Mouse (Mus musculus) intestine, embryonic 16.5 days (tissue): ENCODE results near the gene Top1. TPM values are rescaled to one million over a fixed set of nuclear protein-coding genes. Genes with fewer than 3 reads are reported as not detected.

Experiments used
- ATAC-seq: fragments of 200-750 bp; cut with Nextera tagmentation; 2 replicates; pipeline ENCODE4 v1.8.0; 2017; ENCODE audit warnings: moderate TSS enrichment, moderate library complexity
- H3K27ac ChIP-seq: fragments of 300-500 bp; sonication (generic); 2 replicates; pipeline ENCODE4 v1.5.1; 2014; ENCODE audit warnings: mild to moderate bottlenecking, low read length
- H3K27me3 ChIP-seq: fragments of 300-500 bp; sonication (generic); replicated peaks from 2 replicates; pipeline ENCODE4 v1.6.1; 2014; ENCODE audit warnings: low read length, control low read depth, mixed read lengths; ENCODE audit not compliant: control insufficient read depth, insufficient read depth
- H3K36me3 ChIP-seq: fragments of 300-500 bp; sonication (generic); 2 replicates; pipeline ENCODE4 v1.6.1; 2014; ENCODE audit warnings: low read length, control low read depth; ENCODE audit not compliant: control insufficient read depth, insufficient read depth
- H3K4me1 ChIP-seq: fragments of 300-500 bp; sonication (generic); 2 replicates; pipeline ENCODE4 v1.6.1; 2014; ENCODE audit warnings: low read length, control low read depth, mixed read lengths; ENCODE audit not compliant: control insufficient read depth, insufficient read depth
- H3K4me2 ChIP-seq: fragments of 300-500 bp; sonication (generic); 2 replicates; pipeline ENCODE4 v1.6.1; 2014; ENCODE audit warnings: low read depth, low read length, control low read depth
- H3K4me3 ChIP-seq: fragments of 300-500 bp; sonication (generic); 2 replicates; pipeline ENCODE4 v1.5.1; 2014; ENCODE audit warnings: mild to moderate bottlenecking, low read length
- H3K9ac ChIP-seq: fragments of 300-500 bp; sonication (generic); 2 replicates; pipeline ENCODE4 v1.6.1; 2014; ENCODE audit warnings: low read depth, low read length
- H3K9me3 ChIP-seq: fragments of 300-500 bp; sonication (generic); 2 replicates; pipeline ENCODE4 v1.6.1; 2016; ENCODE audit warnings: low read length, control low read depth; ENCODE audit not compliant: control insufficient read depth
- WGBS: fragments of 180-500 bp; shearing (Covaris S2); extraction: QIAGEN DNeasy Blood & Tissue Kit; methylation state at CpG from one replicate; pipeline ENCODE4 v1.1.7; 2014; 5-methylcytosine and 5-hydroxymethylcytosine counted together
- polyA plus RNA-seq: library from polyadenylated mRNA; unstranded; fragments of >200 nt; fragmentation: Nextera tagmentation; extraction: Ambion mirVana; gene quantifications from 2 replicates; pipeline ENCODE4 v1.2.1, GENCODE M21; 2015

Top1 gene
- polyA plus RNA-seq, 1 experiment from 2014 or later: 53.4 TPM

- 77% methylated on average over 2 of the region's 2 CpGs for WGBS
- peaks cover 8% of the 10 kb centered on the region for H3K36me3 ChIP-seq
Measured at GRCm38 (mm10) chr2:160764386-160764785, 118.7 kb downstream of the Top1 start.

DNA sequence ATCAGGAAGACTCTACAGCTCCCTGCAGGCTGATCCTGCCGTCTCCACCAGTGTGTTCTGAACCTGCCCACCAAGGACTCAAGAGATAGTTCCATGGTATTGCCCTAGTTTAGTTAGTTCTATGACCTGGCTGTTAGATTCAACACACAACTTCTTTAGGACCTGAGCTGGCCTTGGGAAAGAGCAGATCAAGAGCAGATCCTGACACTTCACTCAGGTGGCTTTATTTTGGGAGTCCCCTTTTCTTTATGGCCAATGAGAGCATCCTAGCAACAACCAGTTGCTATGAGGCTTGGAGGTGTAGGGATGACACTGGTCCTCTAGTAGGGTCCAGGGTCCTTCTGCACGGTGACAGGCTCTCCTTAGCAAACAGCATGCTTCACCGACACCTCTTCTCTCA lies 119.4 kb downstream of the Top1 start:
- ATAC-seq: no peak
- Histone ChIP-seq H3K4me1 (no peaks in the 10 kb centered on the region), H3K27me3 (no peaks in the 10 kb centered on the region), H3K36me3 (peaks cover 4% of the 10 kb centered on the region; the same call in 1 of the 2 replicates), H3K9ac (no peak overlapping the region), H3K4me3 (no peak overlapping the region), H3K4me2 (no peak overlapping the region), H3K9me3 (no peaks in the 10 kb centered on the region), H3K27ac (no peak overlapping the region)
- 70% methylated on average over 3 of the region's 3 CpGs for WGBS

More at GRCm38 (mm10) chr2:160764386-160764785, 118.7 kb downstream of the Top1 start:
- Histone ChIP-seq H3K4me1 (no peaks in the 10 kb centered on the region), H3K27me3 (no peaks in the 10 kb centered on the region), H3K27ac (no peak overlapping the region), H3K9ac (no peak overlapping the region), H3K4me3 (no peak overlapping the region), H3K9me3 (no peaks in the 10 kb centered on the region), H3K4me2 (no peak overlapping the region)
- ATAC-seq: no peak

DNA sequence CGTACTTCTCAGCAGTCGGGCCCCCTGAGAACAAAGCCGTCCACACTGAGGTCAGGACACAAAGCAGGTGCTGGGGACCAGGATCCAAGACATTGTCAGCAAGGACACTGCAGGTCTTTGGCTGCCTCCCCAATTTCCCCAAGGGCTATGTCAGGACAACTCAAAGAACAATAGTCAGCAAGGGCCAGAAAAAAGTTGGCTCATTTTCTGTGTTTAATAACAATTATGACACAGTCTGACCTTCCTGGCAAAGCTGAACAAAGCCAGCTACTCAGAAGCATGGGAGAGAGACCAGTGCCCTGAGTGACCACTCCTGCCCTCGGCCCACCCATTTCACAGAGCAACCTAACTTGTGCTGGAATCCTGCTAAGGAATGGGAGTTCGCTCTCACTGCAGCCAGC lies 120.7 kb downstream of the Top1 start:
- ATAC-seq: no peak
- no peak overlapping the region for H3K27ac ChIP-seq
- H3K9ac ChIP-seq: no peak overlapping the region
- no peaks in the 10 kb centered on the region for H3K27me3 ChIP-seq
- 71% methylated on average over 5 of the region's 5 CpGs for WGBS
- no peaks in the 10 kb centered on the region for H3K9me3 ChIP-seq
- H3K4me3 ChIP-seq: no peak overlapping the region
- H3K4me2 ChIP-seq: no peak overlapping the region
- no peaks in the 10 kb centered on the region for H3K4me1 ChIP-seq
- H3K36me3 ChIP-seq: peaks cover under 1% of the 10 kb centered on the region; the same call in 1 of the 2 replicates

DNA sequence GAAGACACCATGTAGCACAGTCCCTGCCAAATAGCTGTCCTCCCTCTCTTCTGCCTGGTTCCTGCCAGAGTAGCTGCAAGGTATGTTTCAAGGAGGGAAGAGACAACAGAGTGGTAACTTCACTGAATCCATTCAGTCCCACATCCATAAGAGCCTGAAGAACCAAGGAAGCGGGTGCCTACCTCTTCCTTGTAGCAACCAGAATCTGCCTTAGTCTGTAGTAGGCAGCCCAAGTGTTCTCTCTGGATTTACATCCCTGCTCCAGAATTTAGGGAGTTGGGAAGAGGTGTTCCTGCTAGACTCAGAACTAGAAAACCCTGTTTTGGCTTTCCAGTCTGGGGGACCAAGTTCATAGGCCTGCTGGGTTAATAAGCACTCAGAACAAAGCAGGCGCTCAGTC lies 121.5 kb downstream of the Top1 start:
- Histone ChIP-seq H3K9me3 (no peaks in the 10 kb centered on the region), H3K4me1 (no peaks in the 10 kb centered on the region), H3K4me2 (no peak overlapping the region), H3K27me3 (no peaks in the 10 kb centered on the region), H3K27ac (no peak overlapping the region), H3K36me3 (no peaks in the 10 kb centered on the region), H3K9ac (no peak overlapping the region), H3K4me3 (no peak overlapping the region)
- ATAC-seq: no peak
- 96% methylated on average over 2 of the region's 2 CpGs for WGBS

- no peaks in the 10 kb centered on the region for H3K27me3 ChIP-seq
- H3K4me1 ChIP-seq: no peaks in the 10 kb centered on the region
- 75% methylated on average over 4 of the region's 4 CpGs for WGBS
- no peak overlapping the region for H3K4me3 ChIP-seq
- H3K36me3 ChIP-seq: no peaks in the 10 kb centered on the region
- no peak overlapping the region for H3K9ac ChIP-seq
- H3K4me2 ChIP-seq: no peak overlapping the region
- ATAC-seq: no peak
- no peak overlapping the region for H3K27ac ChIP-seq
- no peaks in the 10 kb centered on the region for H3K9me3 ChIP-seq
Measured at GRCm38 (mm10) chr2:160768097-160768695, 122.5 kb downstream of the Top1 start.

GRCm38 (mm10) chr2:160768997-160769396 lies 123.3 kb downstream of the Top1 start:
- H3K4me3 ChIP-seq: no peak overlapping the region
- no peaks in the 10 kb centered on the region for H3K36me3 ChIP-seq

DNA sequence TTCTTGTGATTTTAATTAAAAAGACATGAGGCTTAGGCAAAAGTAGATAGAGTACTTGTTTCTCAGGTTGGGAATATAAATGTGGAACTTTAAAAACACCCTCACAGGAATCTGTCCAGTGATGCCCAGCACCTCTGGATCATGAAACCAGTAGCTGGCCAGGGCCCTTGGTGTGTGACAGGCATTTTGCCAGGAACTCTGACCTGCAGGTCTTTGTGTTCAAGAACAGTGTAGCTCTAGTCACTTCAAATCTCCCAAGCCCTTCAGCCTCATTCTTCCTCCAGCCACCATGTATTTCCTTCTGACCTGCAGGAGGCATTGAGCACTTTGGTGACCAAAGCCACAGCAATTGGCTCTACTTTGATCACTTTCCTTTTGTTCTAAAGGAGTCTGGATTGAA lies 124.7 kb downstream of the Top1 start:
- Histone ChIP-seq H3K4me1 (no peaks in the 10 kb centered on the region), H3K36me3 (no peaks in the 10 kb centered on the region), H3K4me2 (no peak overlapping the region), H3K27ac (no peak overlapping the region), H3K4me3 (no peak overlapping the region), H3K27me3 (no peaks in the 10 kb centered on the region), H3K9me3 (no peaks in the 10 kb centered on the region), H3K9ac (no peak overlapping the region)
- ATAC-seq: no peak

More at GRCm38 (mm10) chr2:160768997-160769396, 123.3 kb downstream of the Top1 start:
- H3K9ac ChIP-seq: no peak overlapping the region
- H3K4me1 ChIP-seq: no peaks in the 10 kb centered on the region
- ATAC-seq: no peak
- no peak overlapping the region for H3K4me2 ChIP-seq
- H3K9me3 ChIP-seq: no peaks in the 10 kb centered on the region
- no peaks in the 10 kb centered on the region for H3K27me3 ChIP-seq
- 90% methylated on average over 2 of the region's 2 CpGs for WGBS
- H3K27ac ChIP-seq: no peak overlapping the region

- ATAC-seq: no peak
- Histone ChIP-seq H3K36me3 (no peaks in the 10 kb centered on the region), H3K27ac (no peak overlapping the region), H3K9me3 (no peaks in the 10 kb centered on the region), H3K4me3 (no peak overlapping the region), H3K4me1 (no peaks in the 10 kb centered on the region), H3K27me3 (no peaks in the 10 kb centered on the region), H3K9ac (no peak overlapping the region), H3K4me2 (no peak overlapping the region)
- 84% methylated on average over 1 of the region's 1 CpGs for whole genome bisulfite sequencing
Measured at GRCm38 (mm10) chr2:160770871-160771270, 125.2 kb downstream of the Top1 start.

- no peak for ATAC-seq
- Histone ChIP-seq H3K9me3 (no peaks in the 10 kb centered on the region), H3K9ac (no peak overlapping the region), H3K27me3 (no peaks in the 10 kb centered on the region), H3K27ac (no peak overlapping the region), H3K4me1 (no peaks in the 10 kb centered on the region), H3K36me3 (no peaks in the 10 kb centered on the region), H3K4me2 (no peak overlapping the region), H3K4me3 (no peak overlapping the region)
- 83% methylated on average over 8 of the region's 8 CpGs for WGBS
Measured at GRCm38 (mm10) chr2:160771325-160772276, 125.9 kb downstream of the Top1 start.
